Mouse (Mus musculus) bone marrow, adult 2 months (tissue): Measurements from ENCODE around the gene Ptprn2. TPM values are rescaled to one million over a fixed set of nuclear protein-coding genes. Genes with fewer than 3 reads are reported as not detected.

Source experiments
- H3K27ac ChIP-seq: fragments of 200-500 bp; 2 replicates; pipeline ENCODE4 v1.5.1; 2012; ENCODE audit warnings: low read depth, mild to moderate bottlenecking, control low read depth, inconsistent platforms, low read length; ENCODE audit not compliant: control insufficient read depth, poor library complexity, insufficient read depth
- H3K4me1 ChIP-seq: fragments of 200-500 bp; 2 replicates; pipeline ENCODE4 v1.6.1; 2011; ENCODE audit warnings: low read length; ENCODE audit not compliant: control insufficient read depth, insufficient read depth
- H3K4me3 ChIP-seq: fragments of 200-500 bp; replicated peaks from 2 replicates; pipeline ENCODE3; 2011; ENCODE audit warnings: mild to moderate bottlenecking, low read depth, low read length, control low read depth; ENCODE audit not compliant: control insufficient read depth
- CTCF ChIP-seq: fragments of 200-500 bp; IDR thresholded peaks from 2 replicates; pipeline ENCODE4 v1.5.1; 2011; ENCODE audit warnings: low read length, control low read depth; ENCODE audit not compliant: control insufficient read depth, insufficient read depth
- POLR2A ChIP-seq: fragments of 200-500 bp; IDR thresholded peaks from 2 replicates; pipeline ENCODE4 v1.6.1; 2011; ENCODE audit warnings: low read depth, mild to moderate bottlenecking, control low read depth, low read length, borderline replicate concordance; ENCODE audit not compliant: control insufficient read depth
- WGBS: fragments of 180-500 bp; shearing (Covaris S2); methylation state at CpG from one replicate; pipeline ENCODE4 v1.1.7; 2018; 5-methylcytosine and 5-hydroxymethylcytosine counted together
- polyA plus RNA-seq: library from polyadenylated mRNA; stranded (reverse); fragments of >200 nt; gene quantifications from 2 replicates; pipeline ENCODE4 v1.2.4, GENCODE M21; 2011; ENCODE audit warnings: low replicate concordance; ENCODE audit not compliant: missing spikeins, insufficient read depth, insufficient read length

Ptprn2 gene
- polyA plus RNA-seq, 1 experiment: 0.35 TPM

DNA sequence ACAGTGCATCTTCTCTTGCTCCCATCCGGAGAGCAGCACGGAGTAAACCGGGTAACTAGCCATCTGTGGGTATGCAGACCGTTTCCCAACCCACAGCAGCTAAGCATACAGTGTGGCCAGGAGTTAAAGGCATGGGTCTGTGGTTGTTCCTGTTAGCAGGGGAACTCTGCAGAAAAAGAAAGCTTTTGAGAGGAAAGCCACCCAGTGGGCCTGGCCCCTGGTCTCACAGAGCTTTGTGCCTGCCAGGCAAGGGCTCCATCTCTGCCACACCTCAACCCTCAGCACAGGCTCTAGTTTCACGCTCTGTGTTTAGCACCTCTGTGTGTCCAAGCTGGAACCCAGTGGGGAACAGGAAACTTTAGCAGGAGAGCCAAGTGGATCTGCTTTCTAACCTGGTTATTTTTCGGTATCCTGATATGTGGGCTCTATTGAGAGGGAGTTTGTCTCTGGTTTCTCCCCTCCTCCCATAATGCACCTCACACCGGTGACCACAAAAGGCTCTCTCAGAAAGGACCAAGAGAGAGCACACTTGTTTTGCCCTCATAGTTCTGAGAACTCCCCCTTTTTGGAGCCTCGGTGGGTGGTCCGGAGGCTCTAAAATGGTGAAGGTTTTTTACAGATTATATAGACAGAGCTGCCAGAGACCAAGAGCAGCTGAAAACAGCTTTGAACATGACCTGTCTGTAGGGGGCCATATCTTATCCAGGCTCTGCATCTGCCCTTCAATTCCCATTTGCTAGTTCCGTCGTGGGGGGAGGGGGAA, 766.3 kb downstream of the Ptprn2 start:
- 11% methylated on average over 11 of the region's 11 CpGs for WGBS
- Histone ChIP-seq H3K27ac (no peak overlapping the region), H3K4me3 (no peak overlapping the region), H3K4me1 (no peaks in the 10 kb centered on the region; the same call in 1 of the 2 replicates)
- TF ChIP-seq POLR2A: no peak
- no peak for TF ChIP-seq CTCF

DNA sequence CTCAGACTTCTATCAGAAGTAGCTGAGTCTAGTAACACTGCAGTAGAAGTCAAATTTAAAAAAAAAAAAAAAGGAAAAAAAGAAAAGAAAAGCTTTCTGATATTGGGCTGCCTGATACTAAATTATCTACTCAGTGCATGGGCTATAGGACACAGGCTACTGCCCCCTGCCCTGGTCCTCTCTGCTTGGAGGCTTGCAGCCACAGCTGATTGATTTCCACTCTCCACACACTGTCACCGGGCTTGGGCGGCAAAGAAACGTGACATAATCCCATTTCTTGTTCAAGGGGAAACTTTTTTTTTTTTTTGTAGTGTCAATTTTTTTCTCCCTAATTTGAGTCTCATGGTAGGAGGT, 766.9 kb downstream of the Ptprn2 start:
- H3K27ac ChIP-seq: no peak overlapping the region
- H3K4me1 ChIP-seq: no peaks in the 10 kb centered on the region; the same call in 1 of the 2 replicates
- no peak for TF ChIP-seq POLR2A
- no peak for TF ChIP-seq CTCF
- 17% methylated on average over 3 of the region's 3 CpGs for WGBS
- H3K4me3 ChIP-seq: no peak overlapping the region

DNA sequence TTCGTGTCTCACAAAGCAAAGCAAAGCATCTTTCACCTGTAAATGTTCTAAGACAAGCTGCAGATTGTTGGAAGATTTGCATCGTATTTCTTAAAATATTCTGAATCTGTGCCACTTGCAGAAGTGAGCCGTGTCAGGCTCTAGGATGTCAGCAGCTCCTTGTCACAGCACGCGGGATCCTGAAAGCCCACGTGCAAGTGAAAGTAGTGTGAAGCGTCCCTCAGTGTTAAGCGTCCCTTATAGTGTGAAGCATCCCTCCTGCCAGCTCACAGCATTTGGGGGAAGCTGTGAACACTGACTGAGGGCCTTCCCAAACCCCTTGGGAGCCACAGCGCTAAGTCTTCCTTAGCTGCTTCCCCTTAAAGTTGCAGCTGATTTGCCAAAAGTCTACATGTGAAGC, 768.8 kb downstream of the Ptprn2 start:
- WGBS: 84% methylated on average over 9 of the region's 9 CpGs
- no peak overlapping the region for H3K27ac ChIP-seq
- no peak overlapping the region for H3K4me3 ChIP-seq
- TF ChIP-seq POLR2A (no peak), CTCF (no peak)
- no peaks in the 10 kb centered on the region; the same call in 1 of the 2 replicates for H3K4me1 ChIP-seq

DNA sequence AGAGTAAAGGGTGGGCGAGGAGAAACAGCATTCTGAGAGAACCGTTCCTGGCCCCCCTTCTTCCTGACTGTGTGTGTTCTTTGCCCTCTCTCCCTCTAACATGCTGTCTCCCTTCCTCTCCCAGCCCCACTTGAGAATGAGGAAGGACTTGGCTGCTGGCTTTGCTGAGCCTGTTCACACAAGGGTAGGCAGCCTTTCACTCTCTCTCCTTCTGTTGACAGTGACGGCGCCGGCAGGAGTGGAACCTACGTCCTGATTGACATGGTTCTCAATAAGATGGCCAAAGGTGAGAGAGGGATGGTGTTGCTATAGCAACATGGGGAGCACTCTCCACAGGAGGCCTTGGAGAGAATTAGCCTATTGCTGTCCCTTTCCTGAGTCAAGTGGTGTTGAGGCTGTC, 769.8 kb downstream of the Ptprn2 start:
- WGBS: 9% methylated on average over 6 of the region's 6 CpGs
- Histone ChIP-seq H3K27ac (no peak overlapping the region), H3K4me3 (no peak overlapping the region), H3K4me1 (no peaks in the 10 kb centered on the region; the same call in 1 of the 2 replicates)
- no peak for TF ChIP-seq POLR2A
- no peak for TF ChIP-seq CTCF

DNA sequence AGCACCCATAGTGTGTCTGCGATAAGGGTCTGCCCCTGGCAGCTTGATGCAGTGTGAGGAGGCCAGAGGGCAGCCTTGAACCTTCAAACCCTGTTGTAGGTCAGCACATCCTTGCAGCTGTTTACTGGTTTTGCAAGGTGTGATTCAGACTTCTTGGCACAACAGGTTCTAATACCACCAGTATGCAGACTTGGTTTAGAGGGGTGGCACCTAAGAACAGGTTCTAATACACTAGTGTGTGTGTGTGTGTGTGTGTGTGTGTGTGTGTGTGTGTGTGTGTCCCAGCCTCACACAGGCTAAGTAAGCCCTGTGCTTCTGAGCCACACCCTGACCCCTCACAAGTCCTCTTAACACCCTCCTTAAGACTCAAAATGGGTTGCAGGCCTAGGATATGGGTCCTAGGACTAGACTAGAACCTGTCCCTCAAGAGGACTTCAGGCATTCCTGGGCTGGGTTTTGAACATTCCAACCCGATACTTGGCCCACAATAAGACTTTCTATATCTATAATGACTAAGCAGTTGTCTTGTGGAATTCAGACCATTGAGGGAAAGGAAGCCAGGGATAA, 770.3 kb downstream of the Ptprn2 start:
- H3K4me1 ChIP-seq: no peaks in the 10 kb centered on the region; the same call in 1 of the 2 replicates
- no peak overlapping the region for H3K27ac ChIP-seq
- 73% methylated on average over 2 of the region's 2 CpGs for WGBS
- H3K4me3 ChIP-seq: no peak overlapping the region
- no peak for TF ChIP-seq CTCF
- TF ChIP-seq POLR2A: no peak

DNA sequence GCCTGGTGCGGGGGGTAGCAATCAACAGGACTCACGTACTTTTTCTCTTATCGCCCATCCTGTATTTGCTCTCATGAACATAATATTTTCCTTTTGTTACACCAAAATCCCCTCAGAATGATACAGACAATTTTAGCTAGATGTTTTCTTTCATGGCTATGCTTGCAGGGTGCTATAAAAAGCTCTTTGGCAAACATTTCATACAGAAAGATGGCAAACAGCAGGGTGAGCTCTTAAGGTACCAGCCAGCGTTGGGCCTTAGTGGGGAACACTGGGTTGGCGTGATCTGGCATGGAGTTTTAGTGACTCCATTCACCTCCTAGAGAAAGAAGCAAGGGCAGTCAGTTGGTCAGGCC, 771.3 kb downstream of the Ptprn2 start:
- WGBS: 92% methylated on average over 5 of the region's 5 CpGs
- H3K4me3 ChIP-seq: no peak overlapping the region
- H3K27ac ChIP-seq: no peak overlapping the region
- TF ChIP-seq CTCF (no peak), POLR2A (no peak)
- H3K4me1 ChIP-seq: no peaks in the 10 kb centered on the region

DNA sequence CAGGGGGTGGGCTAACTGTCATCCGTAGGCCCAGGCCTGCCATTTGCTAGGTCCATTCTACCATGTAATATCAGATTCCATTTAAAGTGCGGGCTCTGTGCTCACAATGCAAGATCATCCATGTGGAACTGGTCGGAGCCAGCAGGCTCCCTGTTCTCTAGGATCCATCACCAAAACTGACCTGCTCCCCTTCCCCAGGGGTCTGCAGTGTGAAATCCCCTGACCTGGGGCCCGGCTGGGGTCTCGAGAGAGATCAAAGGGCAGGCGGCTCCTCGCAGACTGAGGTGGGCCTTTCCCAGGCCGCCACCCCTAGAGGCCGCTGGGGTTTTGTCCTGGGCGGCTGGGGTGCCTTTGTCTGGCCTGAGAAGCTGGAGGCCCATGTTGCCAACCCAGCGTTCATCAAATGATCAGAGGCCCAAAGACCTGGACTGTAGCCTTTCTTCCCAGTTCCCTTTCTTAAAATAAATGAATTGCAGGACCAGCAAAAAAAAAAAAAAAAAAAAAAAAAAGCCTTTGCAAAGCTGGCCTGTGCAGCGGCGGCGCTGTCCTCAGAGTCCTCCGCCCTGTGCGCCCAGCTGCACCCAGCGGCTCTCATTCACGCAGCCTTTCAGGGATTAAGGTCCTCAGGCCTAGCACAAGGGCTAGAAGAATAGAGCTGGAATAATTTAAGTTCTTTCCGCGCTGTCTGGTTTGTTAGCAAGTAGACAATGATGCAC, 771.8 kb downstream of the Ptprn2 start:
- TF ChIP-seq CTCF (no peak), POLR2A (no peak)
- Histone ChIP-seq H3K27ac (no peak overlapping the region), H3K4me3 (no peak overlapping the region), H3K4me1 (no peaks in the 10 kb centered on the region)
- 89% methylated on average over 20 of the region's 20 CpGs for WGBS

DNA sequence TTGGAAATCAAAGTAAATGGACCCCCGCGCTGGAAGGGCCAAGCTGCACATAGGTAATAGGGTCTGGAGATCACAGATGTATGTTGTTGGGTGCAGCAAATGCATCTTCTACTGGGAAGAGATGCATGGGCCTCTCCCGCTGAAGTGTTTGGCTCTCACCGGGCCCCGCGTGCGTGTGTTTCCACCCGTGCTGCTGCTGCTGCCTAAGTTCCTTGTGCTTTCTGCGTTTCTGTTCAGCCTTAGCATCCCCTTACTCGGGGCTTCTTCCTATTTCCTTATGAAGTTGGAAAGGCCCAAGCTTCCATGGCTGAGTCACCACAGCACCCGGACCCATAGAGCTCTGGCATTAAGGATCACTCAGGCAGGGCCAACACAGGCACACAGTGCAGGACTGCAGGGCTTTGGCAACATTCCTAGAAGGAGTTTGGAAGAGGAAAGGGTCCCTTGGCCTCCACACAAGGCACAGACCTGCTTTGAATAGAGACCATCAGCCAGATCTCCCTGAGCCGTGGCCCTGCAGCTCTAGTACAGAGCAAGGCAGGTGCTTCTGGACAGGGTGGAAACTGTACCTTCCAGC, 772.5 kb downstream of the Ptprn2 start:
- WGBS: 86% methylated on average over 12 of the region's 12 CpGs
- Histone ChIP-seq H3K4me1 (no peaks in the 10 kb centered on the region), H3K27ac (no peak overlapping the region), H3K4me3 (no peak overlapping the region)
- TF ChIP-seq POLR2A: no peak
- TF ChIP-seq CTCF: no peak
